Mouse (Mus musculus): ENCODE results near the gene Lpin2. TPM values are rescaled to one million over a fixed set of nuclear protein-coding genes. Genes with fewer than 3 reads are reported as not detected.

Lpin2 gene
- polyA plus RNA-seq, 1 experiment from 2014 or later = 22.5 TPM

DNA sequence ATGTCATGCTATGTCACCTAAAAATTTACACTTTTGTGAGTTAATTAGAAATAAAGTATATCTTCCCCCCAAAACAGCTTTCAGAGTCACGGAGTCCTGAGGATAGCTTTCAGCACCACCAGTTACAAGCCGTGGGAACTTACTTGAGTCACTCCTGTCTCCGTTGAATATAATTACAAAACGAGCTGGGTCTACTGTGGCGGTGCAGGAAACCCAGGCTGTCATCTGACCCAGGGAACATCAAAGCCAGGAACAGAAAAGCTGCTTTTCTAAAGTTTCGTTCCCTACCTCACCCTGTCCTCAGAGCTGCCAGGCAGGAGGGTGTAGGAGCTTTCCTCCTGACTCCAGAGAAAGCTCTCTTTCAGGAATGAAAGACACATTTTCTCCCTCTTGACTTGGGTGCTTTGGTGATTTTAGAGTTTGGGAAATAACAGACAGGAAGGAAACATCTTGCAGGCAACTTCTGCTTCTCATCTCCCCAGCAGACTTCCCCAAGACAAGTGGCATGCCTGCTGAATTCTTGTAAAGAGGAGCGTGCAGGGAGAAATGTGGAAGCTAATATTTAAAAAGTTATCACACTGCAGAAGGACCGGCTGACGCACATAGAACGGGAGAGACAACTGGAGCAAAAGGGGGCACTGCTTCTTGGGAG lies 3.7 kb upstream of the Lpin2 start:
- Histone ChIP-seq H3K27ac (0 out of 2 replicates have a peak overlapping the region, but pooled peaks have one; percentile 27), H3K4me1 (replicated peaks) (peaks cover 12% of the 10 kb centered on the region), H3K4me2 (replicated peaks) (no peak overlapping the region; the same call in 1 of the 2 replicates), H3K27me3 (replicated peaks) (no peaks in the 10 kb centered on the region), H3K9me3 (no peaks in the 10 kb centered on the region), H3K9ac (no peak overlapping the region), H3K36me3 (no peaks in the 10 kb centered on the region), H3K4me3 (replicated peaks) (no peak overlapping the region)
- 31% methylated on average over 10 of the region's 10 CpGs for WGBS
- ATAC-seq = no peak

DNA sequence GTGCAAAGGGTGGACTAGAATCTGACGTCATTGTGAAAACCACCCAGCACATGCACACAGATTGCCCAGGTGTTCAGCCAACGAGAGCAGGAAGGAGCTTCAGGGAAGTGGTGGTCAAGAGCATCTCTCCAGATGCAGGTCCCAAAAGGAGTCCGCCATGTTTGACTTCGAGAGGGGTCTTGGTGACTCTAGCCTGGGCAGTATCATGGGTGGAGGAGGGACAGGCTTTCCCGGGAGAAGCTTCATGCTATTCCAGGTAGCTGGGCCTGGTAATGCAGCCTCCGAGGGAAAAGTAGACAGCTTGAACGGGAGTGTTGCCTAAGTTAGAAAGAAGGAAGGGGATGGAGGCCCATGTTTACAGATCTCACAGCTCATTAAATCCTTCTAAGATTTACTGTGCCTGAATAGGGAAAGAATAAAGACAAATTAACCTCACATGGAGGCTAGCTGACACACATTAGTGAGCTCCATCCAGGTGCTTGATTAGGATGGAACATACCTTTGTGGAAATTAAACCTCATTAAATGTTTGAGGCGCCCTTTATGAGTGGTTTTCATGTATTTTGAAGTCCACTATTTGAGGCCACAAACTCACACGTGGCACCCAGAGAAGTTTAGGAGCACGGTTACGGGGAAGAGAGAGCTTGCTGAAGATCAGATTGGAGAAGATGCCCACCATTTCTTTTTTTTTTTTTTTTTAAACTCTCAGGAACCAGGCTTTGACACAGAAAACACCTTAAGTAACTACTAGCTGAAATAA lies 2.6 kb upstream of the Lpin2 start:
- Histone ChIP-seq H3K9ac (no peak overlapping the region), H3K4me3 (replicated peaks) (no peak overlapping the region), H3K27ac (no peak overlapping the region), H3K36me3 (no peaks in the 10 kb centered on the region), H3K4me2 (replicated peaks) (no peak overlapping the region), H3K9me3 (no peaks in the 10 kb centered on the region), H3K4me1 (replicated peaks) (peaks cover 17% of the 10 kb centered on the region), H3K27me3 (replicated peaks) (no peaks in the 10 kb centered on the region)
- 84% methylated on average over 11 of the region's 11 CpGs for WGBS
- no peak for ATAC-seq

DNA sequence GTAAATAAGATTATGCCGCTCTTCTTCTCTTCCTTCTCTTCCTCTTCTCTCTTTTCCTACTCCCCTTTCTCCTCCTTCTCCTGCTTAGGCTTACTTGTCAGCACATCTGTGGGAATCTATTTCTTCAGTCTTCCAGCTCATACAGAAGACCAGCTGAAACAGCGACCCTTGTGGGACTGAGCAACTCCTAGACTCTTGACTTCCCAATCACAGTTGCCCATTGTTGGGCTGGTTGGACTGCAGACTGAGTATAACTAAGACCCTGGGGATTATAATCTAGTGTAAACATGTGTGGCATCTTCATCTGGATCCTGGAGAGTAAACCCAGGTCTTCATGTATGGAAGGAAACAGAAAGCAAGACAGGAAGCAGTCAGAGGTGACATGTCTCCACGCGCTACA lies 1.8 kb upstream of the Lpin2 start:
- ATAC-seq = no peak
- peaks cover 26% of the 10 kb centered on the region for H3K4me1 ChIP-seq (replicated peaks)
- H3K36me3 ChIP-seq = no peaks in the 10 kb centered on the region
- no peaks in the 10 kb centered on the region for H3K9me3 ChIP-seq
- H3K4me2 ChIP-seq (replicated peaks) = no peak overlapping the region
- no peak overlapping the region for H3K9ac ChIP-seq
- no peak overlapping the region for H3K4me3 ChIP-seq (replicated peaks)
- no peaks in the 10 kb centered on the region for H3K27me3 ChIP-seq (replicated peaks)
- no peak overlapping the region for H3K27ac ChIP-seq
- WGBS = 95% methylated on average over 4 of the region's 4 CpGs

DNA sequence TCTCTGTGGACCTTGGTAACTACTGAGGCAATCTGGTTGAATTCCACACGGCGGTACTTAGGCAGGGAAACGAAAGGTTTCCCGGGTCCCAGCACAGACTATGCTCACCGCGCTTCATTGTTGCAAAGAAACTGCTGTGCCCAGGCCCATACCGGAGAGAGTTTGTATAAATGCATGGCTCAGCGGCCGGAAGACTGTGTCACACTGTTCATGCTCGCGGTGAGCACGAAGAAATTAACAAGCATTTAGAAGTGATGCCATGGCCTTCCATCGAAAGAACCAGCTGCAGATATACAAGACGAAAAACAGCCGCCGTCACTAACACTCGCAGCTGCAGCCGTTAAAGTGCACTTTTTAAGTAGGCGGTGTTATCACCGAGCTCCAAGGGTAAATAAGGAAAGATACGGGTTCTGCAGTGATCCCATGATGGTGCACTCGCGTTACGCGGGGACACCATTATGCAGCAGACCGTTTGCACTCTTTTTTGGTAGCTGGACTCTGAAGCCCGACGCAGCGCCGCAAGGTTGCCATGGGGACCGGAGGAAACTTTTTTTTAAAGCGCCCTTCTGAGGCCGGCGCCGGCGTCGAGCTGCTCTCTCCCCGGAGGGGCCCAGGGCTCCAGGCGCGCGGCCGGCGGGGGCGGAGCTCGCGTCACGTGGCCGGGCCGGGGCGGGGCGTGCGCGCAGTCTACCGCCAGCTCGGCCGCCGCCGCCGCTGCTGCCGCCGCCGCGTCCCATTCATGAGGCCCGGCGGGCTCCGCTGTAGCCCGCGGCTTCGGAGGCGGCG lies 704 bp downstream of the Lpin2 start:
- Histone ChIP-seq H3K9ac (peak overlapping the region; percentile 91), H3K27me3 (replicated peaks) (no peaks in the 10 kb centered on the region), H3K27ac (peak overlapping the region; percentile 87), H3K36me3 (no peaks in the 10 kb centered on the region), H3K9me3 (no peaks in the 10 kb centered on the region), H3K4me1 (replicated peaks) (peaks cover 26% of the 10 kb centered on the region), H3K4me3 (replicated peaks) (peak overlapping the region; percentile 95), H3K4me2 (replicated peaks) (peak overlapping the region; percentile 89)
- 2% methylated on average over 67 of the region's 71 CpGs for WGBS
- peak; percentile 98 for ATAC-seq

DNA sequence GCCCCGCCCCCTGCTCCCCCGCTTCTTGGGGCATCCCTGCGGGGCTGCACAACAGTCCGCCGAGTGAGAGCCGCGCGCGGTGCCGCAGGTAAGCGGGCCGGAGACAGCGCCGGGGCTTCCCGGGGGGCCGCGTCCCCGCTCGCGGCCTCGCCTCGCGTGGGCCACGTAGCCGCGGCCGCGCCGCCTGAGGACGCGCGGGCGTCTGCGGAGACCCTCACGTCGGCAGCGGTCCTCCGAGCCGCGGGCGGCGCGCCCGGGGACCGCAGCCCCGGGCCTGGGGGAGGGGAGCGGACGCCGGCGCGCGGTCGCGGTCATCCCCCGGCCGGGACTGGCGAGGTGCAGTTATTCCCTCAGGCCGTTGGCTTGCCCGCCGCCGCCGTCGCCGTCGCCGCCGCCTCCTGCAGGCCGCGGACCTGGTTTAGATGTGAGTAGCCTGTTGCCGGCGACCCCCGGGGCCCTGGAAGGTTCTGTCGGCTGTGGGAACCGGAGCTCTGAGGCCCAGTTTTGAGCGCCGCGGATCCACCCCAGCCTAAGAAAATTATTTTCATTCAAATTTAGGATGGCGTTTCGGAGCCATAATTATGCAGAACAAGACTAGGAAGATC lies 1.4 kb downstream of the Lpin2 start:
- WGBS = under 1% methylated on average over 59 of the region's 79 CpGs
- ATAC-seq = no peak; the same call in 1 of the 2 replicates
- H3K4me1 ChIP-seq (replicated peaks) = peaks cover 24% of the 10 kb centered on the region

DNA sequence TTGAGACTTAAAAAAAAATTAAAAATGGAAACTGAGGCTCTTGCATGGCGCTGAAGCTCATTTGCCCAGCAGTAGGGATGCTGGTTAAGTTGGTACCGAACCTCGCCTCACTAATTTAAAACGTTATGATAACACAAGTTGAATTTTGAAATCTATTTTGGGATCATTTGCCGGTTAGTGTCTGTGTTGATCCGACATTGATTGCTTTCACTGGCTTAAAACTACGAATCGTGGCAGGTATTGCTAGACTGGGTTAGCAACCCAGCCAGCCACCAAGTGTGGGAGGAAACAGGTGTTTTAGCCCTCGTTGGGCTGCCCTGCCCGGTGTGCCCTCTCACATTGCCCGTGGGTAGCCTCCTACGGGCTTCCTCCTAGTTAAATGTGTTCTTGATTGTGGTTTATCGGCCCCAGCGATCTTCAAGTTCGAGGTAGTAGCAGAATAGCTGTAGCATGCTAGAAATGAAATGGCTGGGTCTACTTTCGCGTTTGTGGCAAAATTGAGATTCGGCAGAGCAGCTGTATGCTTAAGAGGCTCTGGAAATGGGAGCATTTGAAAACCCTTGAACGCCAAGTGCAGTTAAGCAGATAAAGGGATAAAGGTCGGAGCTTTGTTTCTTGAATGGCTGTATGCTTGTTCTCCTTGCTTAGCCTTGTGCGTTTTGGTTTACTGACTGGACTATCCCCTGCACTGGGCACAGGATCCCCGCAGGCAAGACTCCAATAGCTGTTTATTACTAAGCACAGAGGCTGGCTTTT lies 2.2 kb downstream of the Lpin2 start:
- peaks cover 18% of the 10 kb centered on the region for H3K4me1 ChIP-seq (replicated peaks)
- no peak for ATAC-seq
- 8% methylated on average over 22 of the region's 22 CpGs for WGBS
- H3K27me3 ChIP-seq (replicated peaks) = no peaks in the 10 kb centered on the region
- no peaks in the 10 kb centered on the region for H3K9me3 ChIP-seq
- H3K4me2 ChIP-seq (replicated peaks) = peak overlapping the region; percentile 89
- H3K27ac ChIP-seq = peak overlapping the region; percentile 87
- peak overlapping the region; percentile 91 for H3K9ac ChIP-seq
- H3K4me3 ChIP-seq (replicated peaks) = peak overlapping the region; percentile 95
- no peaks in the 10 kb centered on the region for H3K36me3 ChIP-seq

More for the DNA sequence above, 1.4 kb downstream of the Lpin2 start:
- Histone ChIP-seq H3K9ac (peak overlapping the region; percentile 91), H3K27me3 (replicated peaks) (no peaks in the 10 kb centered on the region), H3K4me3 (replicated peaks) (peak overlapping the region; percentile 95), H3K9me3 (no peaks in the 10 kb centered on the region), H3K4me2 (replicated peaks) (peak overlapping the region; percentile 89), H3K27ac (peak overlapping the region; percentile 87), H3K36me3 (no peaks in the 10 kb centered on the region)

DNA sequence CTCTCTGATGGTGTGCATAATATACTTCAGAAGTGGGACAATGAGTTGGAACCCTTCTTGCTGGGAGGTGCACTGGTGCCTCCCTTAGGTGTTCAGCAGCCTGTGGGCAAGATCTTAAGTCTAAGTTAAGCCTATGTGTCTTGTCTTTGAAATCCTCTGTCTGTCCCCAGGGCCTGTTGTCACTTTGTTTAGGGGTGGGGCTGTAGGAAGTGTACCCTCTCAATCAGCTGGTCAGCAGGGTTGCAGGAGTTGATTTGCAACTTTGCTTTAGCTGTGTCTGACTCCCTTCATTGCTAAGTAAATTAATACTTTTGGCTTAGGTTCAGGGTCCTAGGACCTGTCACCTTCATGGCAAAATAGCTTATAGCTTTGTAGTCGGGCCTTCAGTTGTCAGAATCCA lies 3.0 kb downstream of the Lpin2 start:
- H3K9me3 ChIP-seq = no peaks in the 10 kb centered on the region
- no peak overlapping the region for H3K27ac ChIP-seq
- H3K4me2 ChIP-seq (replicated peaks) = peak overlapping the region; percentile 89
- H3K4me1 ChIP-seq (replicated peaks) = peaks cover 21% of the 10 kb centered on the region
- no peak overlapping the region for H3K9ac ChIP-seq
- 38% methylated on average over 1 of the region's 1 CpGs for WGBS
- no peak for ATAC-seq
- no peaks in the 10 kb centered on the region for H3K27me3 ChIP-seq (replicated peaks)
- H3K36me3 ChIP-seq = no peaks in the 10 kb centered on the region
- no peak overlapping the region for H3K4me3 ChIP-seq (replicated peaks)

DNA sequence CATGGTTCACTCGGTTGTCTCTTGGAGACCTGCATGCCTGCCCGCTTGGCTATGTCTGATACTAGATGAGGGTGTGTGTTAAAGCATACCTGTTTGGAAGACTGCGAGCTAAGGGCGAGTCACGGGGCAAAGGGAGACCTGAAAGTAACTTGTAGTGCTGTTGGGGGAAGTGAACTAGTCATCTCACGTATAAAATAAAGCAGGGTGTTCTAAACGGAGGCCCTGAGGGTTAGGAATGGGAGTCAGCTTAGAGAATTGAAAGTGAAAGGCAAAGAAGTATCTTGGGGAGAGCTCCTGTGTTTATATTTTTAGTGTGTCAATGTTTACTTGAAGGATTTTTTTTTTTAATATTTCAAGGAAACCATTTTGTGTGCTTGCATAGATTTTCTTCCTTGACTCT lies 8.2 kb downstream of the Lpin2 start:
- no peak overlapping the region for H3K4me3 ChIP-seq (replicated peaks)
- no peak overlapping the region for H3K9ac ChIP-seq
- ATAC-seq = peak; percentile 28; the same call in 1 of the 2 replicates
- no peaks in the 10 kb centered on the region for H3K27me3 ChIP-seq (replicated peaks)
- H3K36me3 ChIP-seq = no peaks in the 10 kb centered on the region
- peak overlapping the region; percentile 27 for H3K4me2 ChIP-seq (replicated peaks)
- WGBS = 55% methylated on average over 7 of the region's 7 CpGs
- H3K27ac ChIP-seq = peak overlapping the region; percentile 18; the same call in 1 of the 2 replicates
- H3K4me1 ChIP-seq (replicated peaks) = peaks cover 8% of the 10 kb centered on the region
- H3K9me3 ChIP-seq = no peaks in the 10 kb centered on the region

DNA sequence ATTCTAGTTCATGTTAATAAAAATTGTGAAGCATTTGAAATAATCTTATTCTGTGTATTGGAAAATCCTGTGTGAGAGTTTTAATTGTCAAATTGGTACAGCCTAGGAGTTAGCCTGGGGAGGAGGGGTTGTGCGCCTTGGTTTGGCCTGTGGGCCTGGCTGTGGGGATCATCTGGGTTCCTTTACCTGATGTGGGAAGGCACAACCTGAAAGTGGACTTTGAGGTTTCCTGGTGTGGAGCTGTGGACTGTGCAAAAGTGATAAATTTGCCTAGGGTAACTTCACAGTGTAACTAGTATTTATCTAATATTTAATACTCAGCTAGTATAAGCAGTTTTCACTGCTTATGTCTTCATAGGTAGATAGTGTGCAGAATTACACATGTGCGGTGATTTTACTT lies 8.7 kb downstream of the Lpin2 start:
- no peak for ATAC-seq

DNA sequence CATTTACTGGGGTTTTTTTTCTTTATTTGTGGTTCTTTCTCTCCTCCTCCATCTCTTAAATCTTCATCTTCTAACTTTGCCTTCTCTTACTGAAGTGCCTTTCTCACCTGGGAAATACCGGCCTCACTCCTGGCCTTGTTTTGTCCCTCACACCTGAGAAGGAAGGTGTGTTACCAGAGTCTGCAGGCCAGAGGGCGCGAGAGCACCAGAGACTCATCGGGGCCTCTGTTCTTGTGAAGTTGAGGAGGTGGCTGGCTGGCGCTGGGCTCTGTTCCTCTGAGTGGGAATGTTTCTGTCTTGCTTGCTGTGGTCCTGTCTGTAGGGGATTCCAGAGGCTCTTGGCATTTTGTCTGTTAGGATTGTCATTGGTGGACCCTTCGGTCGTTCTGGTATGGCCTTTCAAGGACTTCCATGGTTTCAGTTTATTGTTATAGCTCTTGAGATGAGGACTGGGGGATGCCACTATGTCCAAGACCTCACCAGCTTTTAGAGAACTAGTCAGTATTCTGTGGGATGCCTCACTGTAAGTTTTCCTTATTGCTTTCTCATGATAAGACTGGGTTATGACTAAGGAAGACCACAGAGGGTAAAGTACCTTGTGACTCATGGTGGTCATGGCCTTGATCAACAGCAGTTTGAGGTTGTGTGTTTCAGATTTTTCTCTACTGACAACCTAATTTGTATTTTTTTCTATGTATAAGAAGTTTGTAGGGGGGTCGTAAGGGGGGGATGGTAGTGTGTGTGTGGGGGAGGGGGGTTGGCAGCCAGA lies 9.5 kb downstream of the Lpin2 start:
- peak; percentile 54 for ATAC-seq
- Histone ChIP-seq H3K9me3 (no peaks in the 10 kb centered on the region), H3K4me2 (replicated peaks) (no peak overlapping the region), H3K9ac (no peak overlapping the region), H3K36me3 (no peaks in the 10 kb centered on the region), H3K27me3 (replicated peaks) (no peaks in the 10 kb centered on the region), H3K4me3 (replicated peaks) (no peak overlapping the region), H3K27ac (peak overlapping the region; percentile 54; the same call in 1 of the 2 replicates), H3K4me1 (replicated peaks) (peaks cover 12% of the 10 kb centered on the region)
- WGBS = 76% methylated on average over 8 of the region's 8 CpGs

More for the DNA sequence above, 8.7 kb downstream of the Lpin2 start:
- peaks cover 12% of the 10 kb centered on the region for H3K4me1 ChIP-seq (replicated peaks)
- no peak overlapping the region for H3K27ac ChIP-seq
- no peaks in the 10 kb centered on the region for H3K36me3 ChIP-seq
- H3K4me3 ChIP-seq (replicated peaks) = no peak overlapping the region
- no peaks in the 10 kb centered on the region for H3K27me3 ChIP-seq (replicated peaks)
- no peak overlapping the region for H3K9ac ChIP-seq
- WGBS = 91% methylated on average over 2 of the region's 2 CpGs
- H3K9me3 ChIP-seq = no peaks in the 10 kb centered on the region
- no peak overlapping the region; the same call in 1 of the 2 replicates for H3K4me2 ChIP-seq (replicated peaks)

DNA sequence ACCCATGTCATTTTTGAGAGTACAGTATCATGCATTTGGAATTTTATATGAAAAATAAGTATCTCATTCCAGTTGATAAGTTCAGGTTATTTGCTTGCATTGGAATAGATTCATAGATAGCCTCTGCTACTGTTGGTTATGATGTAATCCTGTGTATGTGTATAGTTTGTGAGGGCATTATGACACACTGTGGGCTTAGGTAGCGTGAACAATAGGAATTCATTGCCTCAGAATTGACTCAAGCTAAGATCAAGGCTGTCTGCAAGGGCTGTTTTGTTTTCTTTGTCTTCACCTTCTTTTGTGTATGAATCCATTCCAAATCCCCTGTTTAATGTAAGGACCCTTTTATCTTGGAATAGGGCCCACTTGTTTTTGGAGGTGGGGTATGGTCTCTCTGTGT lies 10.7 kb downstream of the Lpin2 start:
- Histone ChIP-seq H3K27me3 (replicated peaks) (no peaks in the 10 kb centered on the region), H3K36me3 (0 out of 2 replicates have a peak, but pooled peaks cover 3% of the 10 kb centered on the region), H3K9ac (no peak overlapping the region), H3K4me1 (replicated peaks) (peaks cover 12% of the 10 kb centered on the region), H3K4me3 (replicated peaks) (no peak overlapping the region), H3K27ac (no peak overlapping the region), H3K4me2 (replicated peaks) (no peak overlapping the region), H3K9me3 (no peaks in the 10 kb centered on the region)
- ATAC-seq = no peak
- 90% methylated on average over 1 of the region's 1 CpGs for WGBS
